ENCODE assay signal across 7 mouse cellular contexts in the genomic region with DNA sequence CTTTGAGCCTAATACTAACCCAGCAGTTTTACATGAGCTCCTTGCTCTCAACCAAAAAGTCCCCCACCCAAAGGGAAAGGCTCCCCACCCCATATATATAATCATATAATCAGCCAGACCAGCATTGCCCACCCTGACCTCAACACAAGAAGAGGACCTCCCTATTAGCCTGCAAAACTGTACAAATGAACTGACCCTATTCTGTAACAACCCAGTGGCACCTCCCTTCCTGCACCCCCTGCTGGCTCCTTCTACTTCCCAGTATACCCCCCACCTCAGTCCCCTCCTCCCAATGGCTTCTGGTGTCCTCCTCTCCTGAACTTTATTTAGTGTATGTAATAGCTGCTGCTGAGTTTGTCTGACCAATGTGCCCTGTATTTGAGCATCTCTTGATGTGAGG. TPM values are rescaled to one million over a fixed set of nuclear protein-coding genes. Genes with fewer than 3 reads are reported as not detected.
DNase-seq lines count a peak whose midpoint lies in the region; ATAC-seq lines count a peak whose summit lies in the region.

No protein-coding gene starts in this region.

- 0 out of 2 replicates have a peak, but pooled peaks cover 5% of the 10 kb centered on the region for H3K36me3 ChIP-seq in lung, embryonic 16.5 days (ENCODE audit: control insufficient read depth, insufficient read depth, low read length)
- H3K36me3 ChIP-seq in forebrain, embryonic 11.5 days (ENCODE audit: control insufficient read depth, insufficient read depth, low read length), result no peaks in the 10 kb centered on the region; the same call in 1 of the 2 replicates
- peaks cover 24% of the 10 kb centered on the region for H3K36me3 ChIP-seq in limb, embryonic 10.5 days
- H3K36me3 ChIP-seq in neural tube, embryonic 15.5 days, result peaks cover 16% of the 10 kb centered on the region

- H3K4me2 ChIP-seq in lung, embryonic 16.5 days (ENCODE audit: low read depth, low read length), result peak overlapping the region; percentile 82
- peak overlapping the region; percentile 66 for H3K4me2 ChIP-seq in forebrain, embryonic 11.5 days (ENCODE audit: low read depth, low read length, severe bottlenecking)
- H3K4me2 ChIP-seq in neural tube, embryonic 15.5 days, result peak overlapping the region; percentile 71

- H3K27ac ChIP-seq in lung, embryonic 16.5 days (ENCODE audit: low read length), result peak overlapping the region; percentile 70
- H3K27ac ChIP-seq in forebrain, embryonic 11.5 days (ENCODE audit: low read depth, low read length), result no peak overlapping the region
- H3K27ac ChIP-seq in limb, embryonic 10.5 days, result 0 out of 2 replicates have a peak overlapping the region, but pooled peaks have one; percentile 76
- H3K27ac ChIP-seq in neural tube, embryonic 15.5 days (replicated peaks), result peak overlapping the region; percentile 77

- DNase-seq in lung, postnatal 36 days, result no peak
- no peak for DNase-seq in forebrain, embryonic 11.5 days (ENCODE audit: low spot score)
- DNase-seq in limb, embryonic 10.5 days (ENCODE audit: low spot score), result no peak
- DNase-seq in embryo, embryonic 9.5 days (ENCODE audit: extremely low spot score), result no peak

- peaks cover 11% of the 10 kb centered on the region for H3K4me1 ChIP-seq in lung, embryonic 16.5 days (replicated peaks; ENCODE audit: control insufficient read depth, insufficient read depth, low read length)
- H3K4me1 ChIP-seq in forebrain, embryonic 11.5 days (replicated peaks; ENCODE audit: control insufficient read depth, insufficient read depth, low read length), result no peaks in the 10 kb centered on the region; the same call in 1 of the 2 replicates
- peaks cover 22% of the 10 kb centered on the region for H3K4me1 ChIP-seq in limb, embryonic 10.5 days
- peaks cover 20% of the 10 kb centered on the region for H3K4me1 ChIP-seq in neural tube, embryonic 15.5 days

- H3K27me3 ChIP-seq in lung, embryonic 16.5 days (ENCODE audit: control insufficient read depth, insufficient read depth, low read depth, low read length), result no peaks in the 10 kb centered on the region
- no peaks in the 10 kb centered on the region for H3K27me3 ChIP-seq in forebrain, embryonic 11.5 days (ENCODE audit: control insufficient read depth, insufficient read depth, low read length)
- no peaks in the 10 kb centered on the region for H3K27me3 ChIP-seq in limb, embryonic 10.5 days (ENCODE audit: low read depth, poor library complexity, severe bottlenecking)
- H3K27me3 ChIP-seq in neural tube, embryonic 15.5 days (replicated peaks), result no peaks in the 10 kb centered on the region

- no peak for ATAC-seq in lung, embryonic 16.5 days (ENCODE audit: low read depth)
- ATAC-seq in forebrain, embryonic 11.5 days (replicated peaks; ENCODE audit: low FRiP score), result no peak
- ATAC-seq in neural tube, embryonic 15.5 days (ENCODE audit: low FRiP score), result no peak
- no peak for ATAC-seq in frontal cortex, adult (ENCODE audit: low TSS enrichment)

- H3K9ac ChIP-seq in lung, embryonic 16.5 days (ENCODE audit: low read length), result peak overlapping the region; percentile 67
- H3K9ac ChIP-seq in forebrain, embryonic 11.5 days (ENCODE audit: low read length), result peak overlapping the region; percentile 64; the same call in 1 of the 2 replicates
- peak overlapping the region; percentile 53 for H3K9ac ChIP-seq in neural tube, embryonic 15.5 days (replicated peaks)

- H3K9me3 ChIP-seq in lung, embryonic 16.5 days (ENCODE audit: control insufficient read depth, low read length), result no peaks in the 10 kb centered on the region
- no peaks in the 10 kb centered on the region for H3K9me3 ChIP-seq in forebrain, embryonic 11.5 days (ENCODE audit: control insufficient read depth, low read length)
- no peaks in the 10 kb centered on the region for H3K9me3 ChIP-seq in limb, embryonic 10.5 days (replicated peaks)
- no peaks in the 10 kb centered on the region for H3K9me3 ChIP-seq in neural tube, embryonic 15.5 days (replicated peaks)

- peak overlapping the region; percentile 57 for H3K4me3 ChIP-seq in lung, embryonic 16.5 days (ENCODE audit: low read length)
- peak overlapping the region; percentile 60 for H3K4me3 ChIP-seq in forebrain, embryonic 11.5 days (ENCODE audit: low read depth, low read length)
- H3K4me3 ChIP-seq in limb, embryonic 10.5 days, result peak overlapping the region; percentile 68
- peak overlapping the region; percentile 59 for H3K4me3 ChIP-seq in neural tube, embryonic 15.5 days (replicated peaks)

RNA-seq across cellular contexts. Expression of a gene that starts 12.6 kb away (rescaled TPM):
- polyA plus RNA-seq in lung, embryonic 16.5 days (2015; fragmentation: Nextera tagmentation; extraction: Ambion mirVana), result 17.4 and 21.7 TPM in 2 replicates
- polyA plus RNA-seq in forebrain, embryonic 11.5 days (2014; fragmentation: Nextera tagmentation; extraction: Ambion mirVana), result 28.1 and 29.9 TPM in 2 replicates
- polyA plus RNA-seq in limb, embryonic 10.5 days (2016; fragmentation: Nextera tagmentation; extraction: Ambion mirVana), result 31.3 and 31.9 TPM in 2 replicates
- 16.0 and 16.4 TPM in 2 replicates for polyA plus RNA-seq in neural tube, embryonic 15.5 days (2015; fragmentation: Nextera tagmentation; extraction: Ambion mirVana)

RNA-seq across cellular contexts. Expression of a gene that starts 47.9 kb away (rescaled TPM):
- 12.9 TPM in 2 replicates for polyA plus RNA-seq in lung, embryonic 16.5 days (2015; fragmentation: Nextera tagmentation; extraction: Ambion mirVana)
- polyA plus RNA-seq in forebrain, embryonic 11.5 days (2014; fragmentation: Nextera tagmentation; extraction: Ambion mirVana), result 19.2 and 20.5 TPM in 2 replicates
- 22.0 and 25.4 TPM in 2 replicates for polyA plus RNA-seq in limb, embryonic 10.5 days (2016; fragmentation: Nextera tagmentation; extraction: Ambion mirVana)
- 22.6 and 24.9 TPM in 2 replicates for polyA plus RNA-seq in neural tube, embryonic 15.5 days (2015; fragmentation: Nextera tagmentation; extraction: Ambion mirVana)

RNA-seq across cellular contexts. Expression of a gene that starts 49.2 kb away (rescaled TPM):
- polyA plus RNA-seq in lung, embryonic 16.5 days (2015; fragmentation: Nextera tagmentation; extraction: Ambion mirVana), result 0.26 and 0.36 TPM in 2 replicates
- polyA plus RNA-seq in forebrain, embryonic 11.5 days (2014; fragmentation: Nextera tagmentation; extraction: Ambion mirVana), result 0.16 and 0.27 TPM in 2 replicates
- polyA plus RNA-seq in limb, embryonic 10.5 days (2016; fragmentation: Nextera tagmentation; extraction: Ambion mirVana), result 0.35 and 0.38 TPM in 2 replicates
- not detected in 2 replicates for polyA plus RNA-seq in neural tube, embryonic 15.5 days (2015; fragmentation: Nextera tagmentation; extraction: Ambion mirVana)
